In the genomic region with DNA sequence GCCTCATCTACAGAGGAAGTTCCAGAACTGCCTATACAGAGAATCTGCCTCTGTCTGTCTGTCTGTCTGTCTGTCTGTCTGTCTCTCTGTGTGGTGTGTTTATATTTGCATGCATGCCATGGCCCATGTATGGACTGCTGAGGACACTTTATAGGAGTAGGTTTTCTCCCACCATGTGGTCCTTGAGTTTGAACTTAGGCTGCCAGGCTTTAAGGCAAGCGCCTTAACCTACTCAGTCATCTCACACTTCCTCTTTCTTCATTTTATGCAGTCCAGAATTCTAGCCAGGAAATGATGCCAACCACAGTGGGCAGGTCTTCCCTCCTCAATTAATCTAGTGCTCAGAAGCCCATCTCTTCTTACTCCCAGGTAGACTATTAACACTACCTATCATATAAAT, we compare ENCODE assay signal across 25 mouse cellular contexts. TPM values are rescaled to one million over a fixed set of nuclear protein-coding genes. Genes with fewer than 3 reads are reported as not detected.
DNase-seq lines count a peak whose midpoint lies in the region; ATAC-seq and TF ChIP-seq lines count a peak whose summit lies in the region.
"Had no signal": no experiment of that assay in that cellular context is flagged by ENCODE, and none has a peak within 500 bp of the region (broad histone marks: within the 10 kb centered on the region; RNA-seq: fewer than 3 reads in every experiment).

No protein-coding gene starts in this region.

- H3K27ac ChIP-seq in layer of hippocampus, adult 2 months: no peak overlapping the region
- H3K27ac ChIP-seq: embryonic facial prominence, embryonic 12.5 days; forebrain, embryonic 13.5 days; heart, embryonic 10.5 days; hindbrain, embryonic 15.5 days; liver, embryonic 15.5 days; lung, embryonic 15.5 days; midbrain, embryonic 13.5 days; stomach, postnatal 0 days had no signal

- peak; percentile 54 for ATAC-seq in megakaryocyte, adult 5-6 weeks (ENCODE audit: poor library complexity, severe bottlenecking)
- ATAC-seq: activated CD4-positive, CD25-positive, alpha-beta regulatory T cell, adult 4 months; forebrain, embryonic 13.5 days; midbrain, embryonic 13.5 days had no signal

- intact Hi-C loops in heart, postnatal 14 days (cut with DNase I): no loop called here

- no peak for TF ChIP-seq CTCF in layer of hippocampus, adult 2 months (conservative IDR thresholded peaks at IDR 0.05)

- peak; percentile 70 for DNase-seq in heart, adult 11 months
- no peak for DNase-seq in heart, postnatal 14 days
- DNase-seq in spleen, postnatal 36 days (ENCODE audit: low spot score in 2 of 2): peak; percentile 19 to 27
- no peak for DNase-seq in spleen, adult 12 weeks (ENCODE audit: low spot score)
- DNase-seq in layer of hippocampus, adult 2 months (ENCODE audit: low spot score in 2 of 2): no peak
- DNase-seq in embryo, embryonic 10 days (ENCODE audit: low spot score): no peak
- DNase-seq in embryo, embryonic 9.5 days (ENCODE audit: extremely low spot score): no peak
- DNase-seq: adrenal gland, adult 8-10 months; cerebellum, adult 2 months; kidney, postnatal 25 days; retina, postnatal 1 day; right cerebral cortex, postnatal 25 days; thymus, adult 2 months; thymus, postnatal 4 days had no signal

- H3K4me3 ChIP-seq in layer of hippocampus, adult 2 months: no peak overlapping the region
- H3K4me3 ChIP-seq: embryonic facial prominence, embryonic 12.5 days; erythroblast, embryonic 14.5 days; forebrain, embryonic 13.5 days; heart, embryonic 10.5 days; hindbrain, embryonic 15.5 days; liver, embryonic 15.5 days; lung, embryonic 15.5 days; midbrain, embryonic 13.5 days had no signal

RNA-seq across cellular contexts. Expression of gene Dnaja2, which starts 4.1 kb away (rescaled TPM):
- total RNA-seq in heart, postnatal 14 days (2021): 100 to 1,000 TPM; 229 to 234 TPM
- total RNA-seq in megakaryocyte, adult 5-6 weeks (2015): 81.2 and 81.9 TPM in 2 replicates
- total RNA-seq in megakaryocyte, adult 5-6 weeks (2017): 74.4 and 88.6 TPM in 2 replicates
- 100 to 1,000 TPM; 193 to 201 TPM for total RNA-seq in layer of hippocampus, adult 2 months (2021)

Comparison
In these comparisons a context has a peak if more than half of its experiments do, and no peak if none do; other contexts are left out.
1. DNase-seq: peak in heart, adult 11 months (single experiment) and spleen, postnatal 36 days (2 of 2); none in heart, postnatal 14 days (0 of 2), spleen, adult 12 weeks (single experiment), layer of hippocampus, adult 2 months (0 of 2), embryo, embryonic 10 days (single experiment) and embryo, embryonic 9.5 days (single experiment).